In the genomic region with DNA sequence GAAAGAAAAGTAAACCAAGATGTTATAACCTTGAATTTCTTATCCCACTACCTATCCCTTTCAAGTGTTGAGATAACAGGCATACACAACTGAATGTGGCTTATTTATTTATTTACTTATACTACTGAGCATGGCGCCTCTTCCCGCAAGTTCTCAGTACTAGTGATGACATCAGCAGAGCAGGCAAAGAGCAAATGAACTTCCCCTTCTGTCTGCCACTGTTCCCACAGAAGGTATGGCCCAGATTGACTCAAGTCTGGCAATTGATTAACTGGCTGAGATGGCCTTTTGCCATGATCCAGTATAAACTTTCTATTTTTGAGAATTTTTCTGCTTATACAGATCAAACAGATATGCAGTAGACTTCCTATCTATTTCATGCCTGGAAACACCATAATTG, we compare ENCODE assay signal across 23 mouse cellular contexts. TPM values are rescaled to one million over a fixed set of nuclear protein-coding genes. Genes with fewer than 3 reads are reported as not detected.
DNase-seq lines count a peak whose midpoint lies in the region; ATAC-seq and TF ChIP-seq lines count a peak whose summit lies in the region.
"Had no signal": no experiment of that assay in that cellular context is flagged by ENCODE, and none has a peak within 500 bp of the region (broad histone marks: within the 10 kb centered on the region; RNA-seq: fewer than 3 reads in every experiment).

No protein-coding gene starts in this region.

- 60% methylated on average over 2 of the region's 2 CpGs for WGBS in liver, embryonic 16.5 days (ENCODE audit: insufficient replicate concordance)
- WGBS in liver, embryonic 12.5 days (ENCODE audit: insufficient replicate concordance): 46% methylated on average over 2 of the region's 2 CpGs

- peak; percentile 48; the same call in 1 of the 2 replicates for ATAC-seq in liver, embryonic 16.5 days (ENCODE audit: low read depth)
- ATAC-seq in liver, embryonic 12.5 days: no peak
- ATAC-seq in common myeloid progenitor, adult 5-6 weeks (replicated peaks; ENCODE audit: low read depth, poor library complexity, severe bottlenecking): 0 out of 2 replicates have a peak, but pooled peaks have one; percentile 45
- ATAC-seq: activated CD4-positive, CD25-positive, alpha-beta regulatory T cell, adult 4 months; forebrain, embryonic 15.5 days; hindbrain, embryonic 16.5 days; Patski had no signal

- H3K27ac ChIP-seq in liver, embryonic 16.5 days (ENCODE audit: low read length): no peak overlapping the region
- H3K27ac ChIP-seq in liver, embryonic 12.5 days: no peak overlapping the region
- H3K27ac ChIP-seq in CH12.LX (ENCODE audit: insufficient read depth, low read depth): no peak overlapping the region
- H3K27ac ChIP-seq: embryonic facial prominence, embryonic 12.5 days; forebrain, embryonic 15.5 days; heart, embryonic 10.5 days; hindbrain, embryonic 12.5 days had no signal

- no peaks in the 10 kb centered on the region for H3K27me3 ChIP-seq in liver, embryonic 16.5 days (ENCODE audit: control insufficient read depth, insufficient read depth, low read depth, low read length)
- H3K27me3 ChIP-seq in liver, embryonic 12.5 days (replicated peaks): no peaks in the 10 kb centered on the region; the same call in 1 of the 2 replicates
- H3K27me3 ChIP-seq in CH12.LX (replicated peaks): no peaks in the 10 kb centered on the region
- H3K27me3 ChIP-seq: embryonic facial prominence, embryonic 12.5 days; forebrain, embryonic 15.5 days; hindbrain, embryonic 12.5 days had no signal

- H3K9me3 ChIP-seq in liver, embryonic 16.5 days (replicated peaks; ENCODE audit: control insufficient read depth, low read length): no peaks in the 10 kb centered on the region
- no peaks in the 10 kb centered on the region for H3K9me3 ChIP-seq in liver, embryonic 12.5 days (replicated peaks)
- no peaks in the 10 kb centered on the region for H3K9me3 ChIP-seq in CH12.LX (replicated peaks; ENCODE audit: low read length)
- H3K9me3 ChIP-seq: embryonic facial prominence, embryonic 12.5 days; forebrain, embryonic 15.5 days; G1E; heart, embryonic 10.5 days; hindbrain, embryonic 12.5 days had no signal

- TF ChIP-seq POLR2A in CH12.LX (IDR thresholded peaks at IDR 0.05; ENCODE audit: low read depth, low read length): no peak

- no peak for TF ChIP-seq CTCF in CH12.LX (conservative IDR thresholded peaks at IDR 0.05 in 1 of 2, IDR thresholded peaks at IDR 0.05 in 1 of 2; ENCODE audit: low read depth in 2 of 2, low read length in 2 of 2)

- H3K4me1 ChIP-seq in liver, embryonic 16.5 days (ENCODE audit: control insufficient read depth, low read depth, low read length): no peaks in the 10 kb centered on the region
- no peaks in the 10 kb centered on the region for H3K4me1 ChIP-seq in liver, embryonic 12.5 days
- H3K4me1 ChIP-seq in CH12.LX (ENCODE audit: control insufficient read depth in 1 of 2, insufficient read depth in 2 of 2): no peaks in the 10 kb centered on the region
- H3K4me1 ChIP-seq: embryonic facial prominence, embryonic 12.5 days; heart, embryonic 10.5 days; hindbrain, embryonic 12.5 days had no signal

- no peak overlapping the region for H3K4me2 ChIP-seq in liver, embryonic 16.5 days (ENCODE audit: low read depth, low read length)
- no peak overlapping the region for H3K4me2 ChIP-seq in liver, embryonic 12.5 days
- no peak overlapping the region for H3K4me2 ChIP-seq in CH12.LX (ENCODE audit: insufficient read depth, low read depth, poor library complexity, severe bottlenecking)
- H3K4me2 ChIP-seq: embryonic facial prominence, embryonic 12.5 days; forebrain, embryonic 15.5 days; hindbrain, embryonic 12.5 days had no signal

- dilution Hi-C loops in CH12.LX (cut with MboI; ENCODE audit: extremely low pct_ligation_motif_present, extremely low pct_unique_long_range_greater_than_20kb, low sequenced_read_pairs): no loop called here

- no peaks in the 10 kb centered on the region for H3K79me2 ChIP-seq in CH12.LX (replicated peaks; ENCODE audit: control insufficient read depth, extremely low read depth, insufficient read depth, poor library complexity, severe bottlenecking)

- no peak for TF ChIP-seq RAD21 in CH12.LX (IDR thresholded peaks at IDR 0.05; ENCODE audit: low read depth, low read length)

- H3K36me3 ChIP-seq in liver, embryonic 16.5 days (ENCODE audit: control insufficient read depth, insufficient read depth): no peaks in the 10 kb centered on the region
- H3K36me3 ChIP-seq in liver, embryonic 12.5 days: no peaks in the 10 kb centered on the region
- no peaks in the 10 kb centered on the region for H3K36me3 ChIP-seq in CH12.LX (replicated peaks in 1 of 2; ENCODE audit: control insufficient read depth in 1 of 2, insufficient read depth in 1 of 2, low read length in 1 of 2)
- H3K36me3 ChIP-seq: embryonic facial prominence, embryonic 12.5 days; forebrain, embryonic 15.5 days; G1E; heart, embryonic 10.5 days; hindbrain, embryonic 12.5 days had no signal

- in situ Hi-C loops in CH12.LX (cut with MboI; ENCODE audit: low pct_ligation_motif_present, low pct_unique_long_range_greater_than_20kb, low sequenced_read_pairs): no loop called here

- TF ChIP-seq EP300 in CH12.LX (IDR thresholded peaks at IDR 0.05; ENCODE audit: low read length): peak; percentile 19; the same call in 1 of the 2 replicates

- peak; percentile 16 for DNase-seq in CH12.LX (ENCODE audit: extremely low read depth)
- peak; percentile 10 for DNase-seq in yolk sac, embryonic 10.5 days (ENCODE audit: low spot score)
- no peak for DNase-seq in embryo, embryonic 10.5 days (ENCODE audit: low spot score)
- DNase-seq in spleen, adult 12 weeks (ENCODE audit: low spot score): no peak
- DNase-seq: adrenal gland, postnatal 14 days; cerebellum, adult 11-12 months; cerebellum, adult 9-10 months; cerebellum, postnatal 36 days; gastrocnemius, postnatal 36 days; heart, adult 18-20 months; heart, postnatal 10 days; heart, postnatal 4 days had no signal

- no peak overlapping the region for H3K4me3 ChIP-seq in liver, embryonic 16.5 days (ENCODE audit: low read depth, low read length)
- H3K4me3 ChIP-seq in liver, embryonic 12.5 days: no peak overlapping the region
- H3K4me3 ChIP-seq in CH12.LX (replicated peaks in 1 of 3; ENCODE audit: low read depth in 2 of 3, low read length in 2 of 3, poor library complexity in 1 of 3): no peak overlapping the region
- H3K4me3 ChIP-seq: embryonic facial prominence, embryonic 12.5 days; forebrain, embryonic 15.5 days; heart, embryonic 10.5 days; hindbrain, embryonic 12.5 days had no signal

- no peak overlapping the region for H3K9ac ChIP-seq in liver, embryonic 16.5 days (ENCODE audit: low read depth, low read length)
- no peak overlapping the region for H3K9ac ChIP-seq in liver, embryonic 12.5 days
- no peak overlapping the region for H3K9ac ChIP-seq in CH12.LX (ENCODE audit: insufficient read depth, low read depth)
- H3K9ac ChIP-seq: embryonic facial prominence, embryonic 12.5 days; forebrain, embryonic 15.5 days; hindbrain, embryonic 12.5 days had no signal

TF ChIP-seq in CH12.LX, 34 proteins besides CTCF, POLR2A, EP300 and RAD21:
- TF ChIP-seq CHD2 (IDR thresholded peaks at IDR 0.05; ENCODE audit: low read length) (0 out of 2 replicates have a peak, but pooled peaks have one; percentile 12), USF1 (IDR thresholded peaks at IDR 0.05; ENCODE audit: low read depth, low read length) (no peak), JUND (conservative IDR thresholded peaks at IDR 0.05; ENCODE audit: low read depth, low read length) (no peak), GABPA (IDR thresholded peaks at IDR 0.05; ENCODE audit: insufficient replicate concordance, low read depth, low read length) (no peak)

RNA-seq across cellular contexts. Expression of a gene that starts 6.7 kb away (rescaled TPM):
- 1.2 and 1.4 TPM in 2 replicates for polyA plus RNA-seq in liver, embryonic 16.5 days (2015; fragmentation: Nextera tagmentation; extraction: Ambion mirVana)
- polyA plus RNA-seq in liver, embryonic 12.5 days (2016; fragmentation: Nextera tagmentation; extraction: Ambion mirVana): 2.4 and 2.6 TPM in 2 replicates
- total RNA-seq in CH12.LX (2012; rRNA removed): 6.0 and 8.1 TPM in 2 replicates
- 10.7 and 12.3 TPM in 2 replicates for total RNA-seq in CH12.LX (2014; rRNA removed)
- 6.7 and 8.6 TPM in 2 replicates for polyA plus RNA-seq in CH12.LX (2012; ENCODE audit: insufficient read length, low read depth)
- 12.4 and 13.3 TPM in 2 replicates for total RNA-seq in common myeloid progenitor, adult 5-6 weeks (2017)

RNA-seq across cellular contexts. Expression of a gene that starts 18.9 kb away (rescaled TPM):
- 6.3 and 7.6 TPM in 2 replicates for polyA plus RNA-seq in liver, embryonic 16.5 days (2015; fragmentation: Nextera tagmentation; extraction: Ambion mirVana)
- 7.2 and 7.3 TPM in 2 replicates for polyA plus RNA-seq in liver, embryonic 12.5 days (2016; fragmentation: Nextera tagmentation; extraction: Ambion mirVana)
- total RNA-seq in CH12.LX (2012; rRNA removed) (13.1 and 13.3 TPM in 2 replicates), CH12.LX (2014; rRNA removed) (29.7 and 31.8 TPM in 2 replicates)
- 33.7 and 38.3 TPM in 2 replicates for polyA plus RNA-seq in CH12.LX (2012; ENCODE audit: insufficient read length, low read depth)
- 11.8 and 12.1 TPM in 2 replicates for total RNA-seq in common myeloid progenitor, adult 5-6 weeks (2017)

Comparison
In these comparisons a context has a peak if more than half of its experiments do, and no peak if none do; other contexts are left out.
1. DNase-seq: peak in CH12.LX (single experiment) and yolk sac, embryonic 10.5 days (single experiment); none in embryo, embryonic 10.5 days (single experiment) and spleen, adult 12 weeks (single experiment).